Mouse (Mus musculus): ENCODE measurements around the gene Zfp618.

Zfp618 gene

GRCm38 (mm10) chr4:62998431-62998835 lies 33.1 kb downstream of the Zfp618 start:
- intact Hi-C loops (cut with DNase I) = no loop called here

DNA sequence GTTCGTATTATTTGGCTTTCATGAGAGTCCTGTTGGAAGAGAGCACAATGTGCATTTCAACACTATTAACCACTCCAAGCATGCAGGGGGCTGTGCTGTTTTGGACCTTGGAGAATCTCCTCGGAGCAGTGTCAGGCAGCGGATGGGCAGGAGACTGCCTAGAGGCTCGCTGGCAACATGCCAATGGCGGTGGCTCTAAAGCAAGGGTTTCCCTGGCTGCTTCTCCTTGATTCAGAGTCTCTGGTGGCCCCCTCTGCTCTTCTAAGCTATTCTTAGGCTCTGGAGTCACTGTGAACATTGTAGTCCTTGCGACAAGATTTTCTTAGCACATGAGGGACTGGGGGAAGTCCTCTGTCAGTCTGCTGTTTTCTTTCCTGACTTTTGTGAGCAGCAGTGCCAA lies 33.5 kb downstream of the Zfp618 start:
- intact Hi-C loops (cut with DNase I) = no loop called here

- intact Hi-C loops (cut with DNase I) = no loop called here
Observed at GRCm38 (mm10) chr4:62999321-62999720, 33.9 kb downstream of the Zfp618 start.

DNA sequence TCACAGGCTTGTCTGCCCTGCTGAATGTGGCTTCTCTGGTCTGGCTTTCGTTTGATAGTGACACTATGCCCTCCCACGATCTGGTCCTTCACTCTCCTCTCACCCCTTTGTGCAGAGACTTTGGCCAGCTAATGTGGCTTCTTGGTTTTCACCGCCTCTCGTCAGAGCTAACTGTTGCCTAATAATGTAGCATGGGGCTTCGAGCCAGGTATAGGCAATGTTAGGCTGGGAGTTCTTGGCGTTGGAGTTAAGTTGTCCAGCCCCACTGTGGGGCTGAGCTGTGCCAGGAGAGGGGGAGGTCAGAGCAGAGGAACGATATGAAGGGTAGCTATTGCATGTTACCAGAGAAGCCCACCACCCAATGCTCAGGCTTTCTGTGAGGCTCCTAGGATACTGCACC lies 34.5 kb downstream of the Zfp618 start:
- intact Hi-C loops (cut with DNase I) = no loop called here

DNA sequence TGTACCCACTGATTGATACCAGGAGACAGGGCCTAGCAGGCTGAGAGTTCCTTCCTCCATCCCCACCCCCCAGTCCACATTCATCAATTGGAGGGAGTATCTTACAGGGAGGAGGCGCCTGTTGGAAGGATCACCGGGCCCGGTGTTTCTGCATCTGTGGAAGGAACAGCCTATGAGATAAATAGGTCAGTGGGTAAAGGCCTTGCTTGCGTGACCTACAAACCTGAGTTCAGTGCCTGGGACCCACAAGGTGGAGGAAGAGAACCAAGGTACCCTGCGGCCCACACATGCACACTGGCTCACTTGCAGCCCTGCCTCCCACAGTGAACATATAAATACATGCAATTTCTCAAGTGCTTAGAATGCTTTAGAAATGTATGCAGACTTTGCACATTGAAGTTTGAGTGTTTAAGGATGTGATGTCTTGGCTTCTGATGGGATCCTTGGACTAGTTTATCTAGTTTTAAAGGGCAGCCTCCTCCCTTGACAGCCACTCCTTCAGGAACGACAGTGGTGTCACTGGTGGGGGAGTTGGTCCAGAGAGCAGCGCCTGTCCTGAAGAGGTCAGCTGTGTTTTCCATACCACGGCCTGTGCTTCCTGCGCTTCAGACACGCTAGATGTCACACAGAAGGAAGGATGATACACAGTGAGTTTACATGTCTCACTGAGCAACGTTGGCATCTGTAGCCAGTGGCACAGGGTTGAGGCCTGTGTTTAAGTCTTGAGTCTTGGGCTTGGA lies 35.1 kb downstream of the Zfp618 start:
- intact Hi-C loops (cut with DNase I) = no loop called here

DNA sequence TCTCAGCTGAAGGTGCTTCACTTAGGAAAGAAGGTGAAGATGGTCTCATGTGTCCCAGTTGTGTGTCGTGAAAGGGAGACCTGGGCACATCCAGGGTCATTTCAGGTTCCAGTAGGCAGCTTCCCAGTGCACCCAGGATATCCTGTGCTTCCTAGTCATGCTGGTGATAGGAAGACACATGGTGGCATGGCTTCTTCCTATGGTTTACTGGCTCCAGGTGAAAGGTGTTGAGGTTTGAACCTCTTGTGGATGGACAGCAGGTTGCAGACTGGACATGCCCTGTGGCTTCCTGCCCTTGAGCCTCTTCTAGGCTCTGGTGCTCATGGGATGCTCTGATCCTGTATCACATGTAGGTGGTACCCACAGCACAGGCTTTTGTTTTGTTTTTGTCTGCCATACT lies 37.0 kb downstream of the Zfp618 start:
- intact Hi-C loops (cut with DNase I) = no loop called here

GRCm38 (mm10) chr4:63004519-63004918 lies 39.1 kb downstream of the Zfp618 start:
- intact Hi-C loops (cut with DNase I) = no loop called here

GRCm38 (mm10) chr4:63005446-63006185 lies 40.2 kb downstream of the Zfp618 start:
- intact Hi-C loops (cut with DNase I) = no loop called here

GRCm38 (mm10) chr4:63006198-63007155 lies 41.1 kb downstream of the Zfp618 start:
- intact Hi-C loops (cut with DNase I) = no loop called here

GRCm38 (mm10) chr4:63008206-63008605 lies 42.8 kb downstream of the Zfp618 start:
- intact Hi-C loops (cut with DNase I) = no loop called here

GRCm38 (mm10) chr4:63008822-63009221 lies 43.4 kb downstream of the Zfp618 start:
- intact Hi-C loops (cut with DNase I) = no loop called here

GRCm38 (mm10) chr4:63009821-63010220 lies 44.4 kb downstream of the Zfp618 start:
- intact Hi-C loops (cut with DNase I) = no loop called here

DNA sequence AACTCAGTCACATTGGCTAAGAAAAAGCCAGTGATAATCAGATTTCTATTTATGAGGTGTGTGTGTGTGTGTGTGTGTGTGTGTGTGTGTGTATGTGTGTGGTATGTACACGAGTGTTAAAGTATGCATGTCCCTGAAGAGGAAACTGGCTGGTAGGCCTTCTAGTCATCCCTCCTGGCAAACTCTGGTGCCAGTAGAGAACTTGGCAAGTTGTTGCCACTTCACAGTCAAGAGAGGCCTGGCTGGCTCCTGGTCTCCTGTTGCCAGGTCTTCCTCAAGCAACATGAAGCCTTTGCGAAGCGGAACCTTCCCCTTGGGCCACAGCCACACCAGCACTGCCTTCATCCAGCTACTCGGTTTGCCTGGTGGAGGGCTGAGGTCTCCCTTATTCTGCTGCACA lies 44.9 kb downstream of the Zfp618 start:
- intact Hi-C loops (cut with DNase I) = no loop called here

- intact Hi-C loops (cut with DNase I) = no loop called here
Observed at GRCm38 (mm10) chr4:63018616-63019015, 53.2 kb downstream of the Zfp618 start.

GRCm38 (mm10) chr4:63019428-63019858 lies 54.1 kb downstream of the Zfp618 start:
- intact Hi-C loops (cut with DNase I) = no loop called here

DNA sequence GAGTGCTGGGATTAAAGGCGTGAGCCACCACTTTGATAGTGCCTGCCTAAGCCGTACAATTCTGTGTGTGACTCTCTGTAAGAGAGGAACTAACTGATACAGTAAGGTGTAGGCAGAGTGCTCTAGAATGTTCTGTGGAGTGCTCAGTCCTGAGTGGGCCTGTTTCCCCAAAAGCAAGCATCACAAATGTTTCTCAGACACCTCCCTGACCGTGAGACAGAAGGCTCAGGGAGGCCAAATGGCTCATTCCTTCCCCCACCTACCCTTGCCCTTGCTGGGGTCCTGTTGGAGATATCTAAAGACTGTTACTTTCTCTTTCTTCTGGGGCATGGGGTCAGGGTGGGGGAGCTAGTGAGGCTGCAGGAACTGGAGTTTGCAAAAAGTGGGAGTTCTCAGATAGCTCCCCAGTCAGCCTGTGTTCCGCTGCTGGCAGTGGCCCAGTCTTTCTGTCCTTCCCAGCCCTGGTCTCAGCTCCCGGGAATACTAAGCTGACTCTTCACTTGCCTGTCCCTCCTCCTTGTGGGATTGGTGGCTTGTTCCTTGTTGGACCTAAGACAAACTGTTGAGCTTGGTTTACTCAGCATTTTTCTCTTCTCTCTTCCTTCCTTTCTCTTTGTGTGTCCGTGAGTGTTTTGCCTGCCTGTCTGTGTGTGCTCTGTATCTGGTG lies 55.8 kb downstream of the Zfp618 start:
- intact Hi-C loops (cut with DNase I) = no loop called here

GRCm38 (mm10) chr4:63023465-63023864 lies 58.1 kb downstream of the Zfp618 start:
- intact Hi-C loops (cut with DNase I) = no loop called here

GRCm38 (mm10) chr4:63024098-63024497 lies 58.7 kb downstream of the Zfp618 start:
- intact Hi-C loops (cut with DNase I) = no loop called here

DNA sequence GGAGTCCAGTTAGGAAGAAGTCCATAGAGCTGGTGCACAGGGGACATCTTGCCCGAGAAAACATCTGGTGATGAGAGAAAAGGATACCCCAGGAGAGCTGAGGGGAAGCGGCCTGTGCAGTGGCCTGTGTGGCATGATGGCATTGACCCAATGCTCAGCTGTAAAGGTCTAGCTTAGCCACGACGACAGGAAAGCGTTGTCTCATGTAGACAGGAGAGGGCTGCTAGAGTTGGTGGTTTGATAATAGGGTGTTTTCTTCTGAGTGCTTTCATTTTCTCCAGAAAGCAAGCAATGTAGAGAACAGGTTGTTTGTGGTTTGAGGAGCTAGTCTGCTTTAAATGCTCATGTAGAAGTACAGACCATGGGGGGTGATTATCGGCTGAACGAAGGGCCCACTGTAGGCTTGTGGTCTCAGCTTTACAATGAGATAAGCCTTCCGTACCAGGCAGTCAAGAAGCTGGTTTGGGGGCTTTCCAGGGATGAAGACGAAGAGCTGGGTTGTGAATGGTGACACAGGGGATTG lies 59.4 kb downstream of the Zfp618 start:
- intact Hi-C loops (cut with DNase I) = no loop called here

GRCm38 (mm10) chr4:63025306-63025705 lies 59.9 kb downstream of the Zfp618 start:
- intact Hi-C loops (cut with DNase I) = no loop called here

DNA sequence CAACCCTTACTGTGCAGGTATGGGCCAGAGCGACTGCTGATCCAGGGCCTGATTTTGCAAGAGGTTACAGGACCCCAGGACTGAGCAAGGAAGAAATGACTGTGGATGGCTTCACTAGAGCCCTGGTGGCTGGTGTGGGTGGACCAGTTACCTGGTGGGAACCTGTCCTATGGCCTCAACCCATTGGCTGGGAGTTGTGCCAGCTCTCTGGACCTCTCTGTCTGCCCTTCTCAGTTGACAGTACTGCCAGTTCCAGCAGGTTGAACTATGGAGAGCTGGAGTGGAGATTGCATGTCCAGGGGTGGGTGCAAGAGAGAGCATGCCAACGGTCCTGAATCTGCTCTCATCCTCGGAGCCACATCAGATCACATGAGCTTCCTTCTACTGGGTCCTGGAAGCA lies 60.9 kb downstream of the Zfp618 start:
- intact Hi-C loops (cut with DNase I) = no loop called here

Data from adrenal gland (tissue).